Mouse (Mus musculus) liver (tissue): ENCODE measurements around the gene Tbcel.
A peak's percentile ranks its signal among the peaks of the same experiment; 100 is the strongest.

Experiments used
- DNase-seq: peaks from one replicate; pipeline ENCODE4 v3.0.0-alpha.2; 2020; ENCODE audit warnings: mixed read lengths

Tbcel gene

GRCm38 (mm10) chr9:42382063-42382462 lies 125.5 kb downstream of the Tbcel start:
- no peak for DNase-seq

DNA sequence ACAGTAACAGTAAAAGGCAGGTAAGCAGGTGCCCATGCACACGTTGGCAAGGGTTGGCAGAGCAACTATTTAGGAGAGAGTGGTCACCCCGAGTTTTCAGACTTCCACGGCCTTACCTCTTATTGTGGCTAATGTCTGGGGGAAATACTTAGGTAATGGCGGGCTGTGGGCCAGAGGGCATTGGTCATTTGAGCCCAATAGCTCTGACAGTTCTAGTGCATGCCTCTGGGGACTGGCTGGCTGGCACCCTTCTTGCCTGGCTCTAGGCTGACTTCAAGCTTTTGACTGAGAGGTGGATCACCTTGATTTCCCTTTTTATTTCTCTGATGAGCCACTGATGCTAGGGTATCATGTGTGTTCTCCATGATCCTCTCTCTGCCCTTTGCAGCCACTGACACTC lies 129.5 kb downstream of the Tbcel start:
- DNase-seq: no peak

DNA sequence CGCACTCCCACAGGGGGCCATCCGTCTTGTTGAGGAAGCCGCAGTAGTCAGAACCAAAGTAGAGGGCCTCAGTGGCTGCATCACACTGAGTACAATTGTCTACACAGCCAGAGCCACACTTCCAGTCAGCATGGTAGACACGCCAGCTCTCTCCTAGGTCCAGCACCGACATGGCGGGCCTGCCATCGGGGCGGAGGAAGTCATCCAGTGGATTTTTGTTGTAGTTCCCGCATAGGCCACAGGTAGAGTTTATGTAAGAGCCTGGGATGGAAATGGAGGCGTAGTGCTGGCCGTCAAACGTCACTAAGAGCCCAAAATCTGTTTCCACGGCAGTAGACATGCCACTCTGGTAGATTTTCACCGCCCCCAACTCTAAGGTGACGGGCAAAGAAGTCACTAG lies 130.0 kb downstream of the Tbcel start:
- DNase-seq: no peak

DNA sequence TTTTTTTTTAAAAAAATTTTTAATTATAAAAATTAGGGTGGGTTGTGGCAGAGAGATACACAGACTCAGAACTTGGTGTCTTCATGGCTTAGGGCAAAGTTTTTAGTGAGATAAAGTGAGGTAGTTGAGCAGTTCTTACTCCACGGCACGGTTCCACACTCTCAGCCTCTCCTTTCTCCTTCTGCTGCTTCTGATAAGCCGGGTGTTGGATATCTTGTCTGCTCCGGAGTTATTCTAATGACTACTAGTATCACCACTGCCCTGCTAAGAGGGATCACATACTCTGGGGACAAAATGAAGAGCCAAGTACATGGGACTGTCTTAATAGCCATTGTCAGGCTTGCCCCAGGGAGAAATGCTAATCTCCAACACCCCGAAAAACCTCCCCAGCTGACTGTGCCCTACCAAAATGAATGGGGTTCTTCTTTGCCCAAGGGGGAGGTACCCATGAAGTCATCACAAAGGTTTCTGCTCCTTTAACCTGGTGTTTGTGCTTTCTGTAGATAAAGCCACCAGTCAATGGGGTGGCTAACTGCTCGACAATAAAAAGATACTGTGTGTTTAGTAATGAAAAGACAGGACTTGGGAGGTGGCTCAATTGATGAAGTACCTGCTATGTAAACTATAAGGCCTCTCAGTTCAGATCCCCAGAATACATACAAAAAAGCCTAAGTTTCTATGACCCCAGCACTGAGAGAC lies 135.8 kb downstream of the Tbcel start:
- peak; percentile 52 for DNase-seq
